Mouse (Mus musculus) heart, postnatal 0 days (tissue): ENCODE measurements at regions not wholly inside any gene's neighbourhood (a gene's known extent, or its start where the extent isn't known, plus 50 kb on each side); places are given as distances from the start of the nearest gene placed in this dataset.
"Not testable (repeated sequence)": the region's sequence is repeated elsewhere in the genome, so short reads cannot be mapped to it uniquely, and the experiment has no call there.

Source experiments
- ATAC-seq: fragments of 200-750 bp; cut with Nextera tagmentation; 2 replicates; pipeline ENCODE4 v1.8.0; 2017; ENCODE audit warnings: low read depth, moderate number of reproducible peaks, moderate library complexity; ENCODE audit not compliant: insufficient read depth
- DNase-seq: peaks from one replicate; pipeline ENCODE4 v3.0.0-alpha.2; 2016; ENCODE audit warnings: low spot score
- H3K27ac ChIP-seq: fragments of 300-500 bp; sonication (generic); 2 replicates; pipeline ENCODE4 v1.5.1; 2014; ENCODE audit warnings: low read depth, mild to moderate bottlenecking
- H3K27me3 ChIP-seq: fragments of 300-500 bp; sonication (generic); 2 replicates; pipeline ENCODE4 v1.6.1; 2014; ENCODE audit warnings: low read length, mixed read lengths; ENCODE audit not compliant: control insufficient read depth, insufficient read depth
- H3K36me3 ChIP-seq: fragments of 300-500 bp; sonication (generic); replicated peaks from 2 replicates; pipeline ENCODE4 v1.6.1; 2014; ENCODE audit warnings: low read length, mixed read lengths; ENCODE audit not compliant: control insufficient read depth, insufficient read depth
- H3K4me1 ChIP-seq: fragments of 300-500 bp; sonication (generic); 2 replicates; pipeline ENCODE4 v1.6.1; 2014; ENCODE audit warnings: antibody characterized with exemption; ENCODE audit not compliant: control insufficient read depth, insufficient read depth
- H3K4me2 ChIP-seq: fragments of 300-500 bp; sonication (generic); 2 replicates; pipeline ENCODE4 v1.6.1; 2014; ENCODE audit warnings: low read depth, mild to moderate bottlenecking, low read length, moderate library complexity
- H3K4me3 ChIP-seq: fragments of 300-500 bp; sonication (generic); 2 replicates; pipeline ENCODE4 v1.5.1; 2014; ENCODE audit warnings: low read depth, low read length
- H3K9ac ChIP-seq: fragments of 300-500 bp; sonication (generic); replicated peaks from 2 replicates; pipeline ENCODE4 v1.6.1; 2014; ENCODE audit warnings: low read depth, low read length, mixed read lengths
- H3K9me3 ChIP-seq: fragments of 300-500 bp; sonication (generic); replicated peaks from 2 replicates; pipeline ENCODE4 v1.6.1; 2016; ENCODE audit warnings: low read length; ENCODE audit not compliant: control insufficient read depth
- CTCF ChIP-seq: IDR thresholded peaks from 2 replicates; pipeline ENCODE4 v1.5.1; 2016; ENCODE audit warnings: antibody characterized with exemption, control low read depth, low read depth
- EP300 ChIP-seq: IDR thresholded peaks from 2 replicates; pipeline ENCODE4 v1.6.1; 2016; ENCODE audit warnings: antibody characterized with exemption, low read depth
- WGBS: fragments of 180-500 bp; shearing (Covaris S2); extraction: QIAGEN DNeasy Blood & Tissue Kit; methylation state at CpG from one replicate; pipeline ENCODE4 v1.1.7; 2014; 5-methylcytosine and 5-hydroxymethylcytosine counted together

DNA sequence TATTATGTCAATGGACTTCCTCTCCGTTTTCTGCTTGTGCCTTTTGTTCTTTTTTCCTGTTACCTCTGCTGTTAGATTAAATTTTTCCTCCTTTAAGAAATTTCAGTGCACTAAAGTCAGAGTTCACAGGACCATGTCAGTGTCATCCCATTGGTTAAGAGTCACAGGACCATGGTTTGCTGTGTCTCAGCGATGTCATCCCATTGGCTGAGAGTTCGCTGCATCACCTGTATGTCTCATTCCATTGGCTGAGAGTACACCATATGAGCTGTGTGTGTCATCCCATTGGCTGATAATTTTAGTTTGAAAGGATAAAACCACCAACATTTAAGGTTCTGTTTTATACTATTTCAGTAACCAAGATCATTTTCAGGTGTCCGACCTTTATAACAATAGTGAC is 50.7 kb upstream of the Jade1 start:
- Histone ChIP-seq H3K9me3 (no peaks in the 10 kb centered on the region), H3K4me1 (no peaks in the 10 kb centered on the region), H3K27me3 (no peaks in the 10 kb centered on the region), H3K9ac (no peak overlapping the region), H3K4me3 (no peak overlapping the region), H3K4me2 (no peak overlapping the region), H3K27ac (no peak overlapping the region), H3K36me3 (no peaks in the 10 kb centered on the region)
- 92% methylated on average over 4 of the region's 4 CpGs for WGBS
- ATAC-seq, result no peak
- TF ChIP-seq CTCF (no peak), EP300 (no peak)
- no peak for DNase-seq

DNA sequence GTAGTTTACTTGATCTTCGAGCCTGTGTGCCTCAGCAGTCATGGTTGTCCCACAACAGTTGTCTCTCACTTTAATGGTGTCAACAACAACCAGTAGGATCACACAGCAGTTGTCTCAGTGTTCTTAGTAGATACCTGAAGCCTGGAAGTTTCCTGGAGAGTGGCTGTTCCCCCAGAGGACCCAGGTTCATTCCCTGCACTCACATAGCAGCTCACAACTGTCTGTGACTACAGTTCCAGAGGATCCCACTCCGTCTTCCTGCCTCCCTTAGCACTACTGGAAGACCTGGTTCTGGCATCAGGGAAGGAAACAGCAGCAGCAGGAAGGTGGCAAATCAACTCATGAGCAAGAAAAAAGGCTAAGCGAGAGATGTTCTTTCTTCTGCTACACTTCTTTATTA is 53.4 kb upstream of the Jade1 start:
- no peaks in the 10 kb centered on the region for H3K9me3 ChIP-seq
- no peaks in the 10 kb centered on the region for H3K27me3 ChIP-seq
- H3K4me2 ChIP-seq, result no peak overlapping the region
- H3K4me1 ChIP-seq, result no peaks in the 10 kb centered on the region
- ATAC-seq, result no peak
- no peak overlapping the region for H3K9ac ChIP-seq
- no peak overlapping the region for H3K27ac ChIP-seq
- H3K4me3 ChIP-seq, result no peak overlapping the region
- WGBS, result 77% methylated on average over 3 of the region's 3 CpGs
- DNase-seq, result no peak
- TF ChIP-seq EP300 (no peak), CTCF (no peak)
- H3K36me3 ChIP-seq, result no peaks in the 10 kb centered on the region

DNA sequence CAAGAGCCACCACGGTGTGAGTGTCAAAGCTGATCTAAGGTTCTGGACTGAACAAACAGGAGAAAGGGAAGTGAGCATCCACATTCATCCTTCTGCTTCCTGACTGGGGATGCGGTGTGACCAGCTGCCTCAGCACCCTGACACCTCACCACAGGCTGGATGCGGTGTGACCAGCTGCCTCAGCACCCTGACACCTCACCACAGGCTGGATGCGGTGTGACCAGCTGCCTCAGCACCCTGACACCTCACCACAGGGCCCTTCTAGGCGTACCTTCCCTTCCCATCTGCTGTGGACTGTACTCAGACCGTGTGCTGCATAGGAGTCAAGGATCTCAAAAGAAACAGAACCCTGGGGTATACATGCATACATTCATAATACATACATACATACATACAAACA is 53.9 kb upstream of the Jade1 start:
- not testable (repeated sequence) for H3K4me1 ChIP-seq, H3K9me3 ChIP-seq, DNase-seq, H3K27me3 ChIP-seq, H3K9ac ChIP-seq, H3K36me3 ChIP-seq, ATAC-seq, H3K4me2 ChIP-seq, H3K27ac ChIP-seq, H3K4me3 ChIP-seq
- WGBS, result 59% methylated on average over 6 of the region's 6 CpGs

DNA sequence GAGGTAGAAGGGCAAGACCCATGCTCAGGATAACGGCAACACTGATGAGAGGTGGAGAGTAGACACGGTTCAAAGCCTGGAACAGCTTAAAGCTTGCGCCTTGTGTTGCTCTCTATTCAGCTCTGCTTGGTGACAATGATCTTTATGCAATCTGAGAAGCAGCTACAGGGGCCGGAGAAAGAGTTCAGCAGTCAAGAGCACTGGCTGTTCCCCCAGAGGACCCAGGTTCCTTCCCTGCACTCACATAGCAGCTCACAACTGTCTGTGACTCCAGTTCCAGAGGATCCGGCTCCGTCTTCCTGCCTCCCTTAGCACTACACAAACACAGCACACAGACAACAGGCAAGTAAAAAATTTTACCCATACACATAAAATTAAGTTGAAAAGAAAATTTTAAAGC is 54.4 kb upstream of the Jade1 start:
- H3K4me2 ChIP-seq, result no peak overlapping the region
- no peak for DNase-seq
- H3K27me3 ChIP-seq, result no peaks in the 10 kb centered on the region
- H3K9me3 ChIP-seq, result no peaks in the 10 kb centered on the region
- H3K36me3 ChIP-seq, result no peaks in the 10 kb centered on the region
- TF ChIP-seq CTCF (no peak), EP300 (no peak)
- H3K9ac ChIP-seq, result no peak overlapping the region
- WGBS, result 66% methylated on average over 6 of the region's 6 CpGs
- no peaks in the 10 kb centered on the region for H3K4me1 ChIP-seq
- H3K4me3 ChIP-seq, result no peak overlapping the region
- no peak overlapping the region for H3K27ac ChIP-seq
- ATAC-seq, result no peak

DNA sequence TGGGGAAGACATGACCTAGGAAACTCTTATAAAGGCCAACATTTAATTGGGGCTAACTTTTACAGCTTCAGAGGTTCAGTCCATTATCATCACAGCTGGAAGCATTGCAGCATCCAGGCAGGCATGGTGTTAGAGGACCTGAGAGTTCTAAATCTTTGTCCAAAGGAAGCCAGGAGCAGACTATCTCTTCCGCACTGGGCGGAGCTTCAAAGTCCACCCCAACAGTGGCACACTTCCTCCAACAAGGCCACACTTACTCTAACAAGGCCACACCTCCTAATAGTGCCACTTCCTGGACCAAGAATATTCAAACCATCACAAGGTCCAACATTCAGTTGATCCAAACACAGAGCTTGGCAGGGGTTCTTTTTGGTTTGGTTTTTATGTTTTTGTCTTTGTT is 55.9 kb upstream of the Jade1 start:
- no peak for TF ChIP-seq EP300
- TF ChIP-seq CTCF, result no peak
- WGBS, result 84% methylated on average over 2 of the region's 2 CpGs
- Histone ChIP-seq H3K4me3 (no peak overlapping the region), H3K36me3 (no peaks in the 10 kb centered on the region), H3K27ac (no peak overlapping the region), H3K27me3 (no peaks in the 10 kb centered on the region), H3K4me1 (no peaks in the 10 kb centered on the region), H3K9me3 (no peaks in the 10 kb centered on the region), H3K9ac (no peak overlapping the region), H3K4me2 (no peak overlapping the region)
- no peak for ATAC-seq
- DNase-seq, result no peak

DNA sequence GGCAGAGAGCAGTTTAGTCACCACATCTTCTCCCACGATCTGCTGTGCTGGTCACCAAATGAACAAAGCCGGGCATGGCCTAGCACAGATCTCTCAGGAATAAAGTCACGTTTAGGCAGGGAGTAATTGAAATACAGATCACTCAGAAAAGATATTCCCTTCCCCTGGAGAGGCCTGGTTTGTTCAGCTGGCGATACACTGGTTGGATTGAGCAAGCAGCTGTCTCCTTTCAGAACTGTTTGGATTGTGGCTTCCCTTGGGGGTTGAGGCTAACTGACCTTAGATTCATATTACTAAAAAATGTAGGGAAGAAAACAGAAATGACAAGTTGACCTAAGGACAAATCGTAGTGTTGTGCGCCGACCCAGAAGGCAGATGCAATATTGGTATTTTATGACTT is 56.7 kb upstream of the Jade1 start:
- Histone ChIP-seq H3K4me3 (no peak overlapping the region), H3K4me1 (no peaks in the 10 kb centered on the region), H3K27me3 (no peaks in the 10 kb centered on the region), H3K27ac (no peak overlapping the region; the same call in 1 of the 2 replicates), H3K9ac (no peak overlapping the region), H3K4me2 (no peak overlapping the region), H3K36me3 (no peaks in the 10 kb centered on the region), H3K9me3 (no peaks in the 10 kb centered on the region)
- WGBS, result 76% methylated on average over 7 of the region's 7 CpGs
- DNase-seq, result no peak
- no peak for ATAC-seq
- TF ChIP-seq EP300 (no peak), CTCF (no peak)
